Mouse (Mus musculus) embryonic stem cell, embryonic (primary cell): ENCODE results near the gene 1700088E04Rik.

ENCODE experiments used
- CTCF ChIA-PET, 4 experiments: fragments of 300-600 bp in 2 of 4; fragments of 350-600 bp in 2 of 4; sonication (Branson Sonifier 250); formaldehyde crosslinking; loops; one replicate each; lab custom pipeline; 2022; ENCODE audit warnings: inconsistent platforms in 2 of 4; lab: Charles Lee
- POLR2A ChIA-PET, 4 experiments: fragments of 300-600 bp in 2 of 4; fragments of 350-600 bp in 2 of 4; sonication (Branson Sonifier 250); formaldehyde crosslinking; loops; one replicate each; lab custom pipeline; 2022; ENCODE audit warnings: antibody characterized with exemption in 4 of 4, inconsistent platforms in 1 of 4; lab: Charles Lee

Gene 1700088E04Rik

GRCm38 (mm10) chr15:79141566-79141917 lies 489 bp upstream of the 1700088E04Rik start:
- CTCF ChIA-PET: interaction anchor here (0.5 to 3.1 kb wide), 20 partner anchors 10 to 228 kb away, joined by 3 to 42 read pairs (median 4); partner anchors contain the start of gene Pdxp (in 1 of the 4)

GRCm38 (mm10) chr15:79139640-79140039 lies 1.4 kb downstream of the 1700088E04Rik start:
- POLR2A ChIA-PET: interaction anchor here (0.6 to 4.0 kb wide), 13 partner anchors 9 to 543 kb away, joined by 3 to 35 read pairs (median 4); partner anchors contain the start of genes Ankrd54 (in 1 of the 4), Cyth4 (in 1 of the 4) and Micall1 (in 1 of the 4)
- CTCF ChIA-PET: interaction anchor here (0.6 to 3.1 kb wide), 32 partner anchors 9 to 1168 kb away, joined by 3 to 42 read pairs (median 4); partner anchors contain the start of genes Galr3 (in 1 of the 4), Gm49486 (in 1 of the 4) and Pick1 (in 1 of the 4)

More at GRCm38 (mm10) chr15:79141566-79141917, 489 bp upstream of the 1700088E04Rik start:
- POLR2A ChIA-PET: interaction anchor here (0.5 to 4.0 kb wide), 23 partner anchors 10 to 1996 kb away, joined by 3 to 35 read pairs (median 4); partner anchors contain the start of genes Gm49486 (in 1 of the 4), Josd1 (in 1 of the 4), Micall1 (in 1 of the 4) and Pick1 (in 1 of the 4)

- CTCF ChIA-PET: interaction anchor here in 3 of 4 experiments (0.6 to 4.2 kb wide), 5 partner anchors 9 to 92 kb away, joined by 3 to 20 read pairs (median 7); no protein-coding TSS in a partner anchor
- POLR2A ChIA-PET: interaction anchor here in 2 of 4 experiments (0.9 to 1.4 kb wide), 3 partner anchors 16 to 73 kb away, joined by 3 to 4 read pairs (median 4); partner anchors contain the start of gene Ankrd54 (in 1 of the 2)
These were observed 5.1 kb downstream of the 1700088E04Rik start for GRCm38 (mm10) chr15:79135783-79136575.

- CTCF ChIA-PET: interaction anchor here in 3 of 4 experiments (0.6 to 4.2 kb wide), 5 partner anchors 8 to 92 kb away, joined by 3 to 20 read pairs (median 7); no protein-coding TSS in a partner anchor
- POLR2A ChIA-PET: interaction anchor here in 2 of 4 experiments (0.7 to 1.4 kb wide), 2 partner anchors 20 to 73 kb away, joined by 3 read pairs; partner anchors contain the start of gene Ankrd54 (in 1 of the 2)
These were observed 5.7 kb downstream of the 1700088E04Rik start for GRCm38 (mm10) chr15:79135332-79135731.

- ChIA-PET POLR2A (interaction anchor here in 1 of 4 experiments (0.7 kb wide), 1 partner anchor 20 kb away, joined by 3 read pairs; no protein-coding TSS in a partner anchor), CTCF (interaction anchor here in 2 of 4 experiments (0.7 to 4.2 kb wide), 3 partner anchors 7 to 14 kb away, joined by 3 to 20 read pairs (median 8); no protein-coding TSS in a partner anchor)
These were observed 6.4 kb downstream of the 1700088E04Rik start for GRCm38 (mm10) chr15:79134496-79135270.

- ChIA-PET CTCF (interaction anchor here in 1 of 4 experiments (1.3 kb wide), 1 partner anchor 15 kb away, joined by 4 read pairs; no protein-coding TSS in a partner anchor), POLR2A (interaction anchor here in 1 of 4 experiments (0.6 to 1.4 kb wide), 2 partner anchors 21 to 77 kb away, joined by 4 read pairs; no protein-coding TSS in a partner anchor)
These were observed 7.8 kb downstream of the 1700088E04Rik start for GRCm38 (mm10) chr15:79133191-79133661.

- CTCF ChIA-PET: interaction anchor here in 3 of 4 experiments (0.7 to 2.9 kb wide), 6 partner anchors 9 to 112 kb away, joined by 3 to 13 read pairs (median 6); partner anchors contain the start of genes 1700088E04Rik (in 1 of the 3) and Polr2f (in 1 of the 3)
These were observed 9.6 kb downstream of the 1700088E04Rik start for GRCm38 (mm10) chr15:79131442-79131841.

GRCm38 (mm10) chr15:79130782-79131181 lies 10.3 kb downstream of the 1700088E04Rik start:
- ChIA-PET POLR2A (interaction anchor here in 3 of 4 experiments (0.5 to 3.0 kb wide), 17 partner anchors 10 to 196 kb away, joined by 3 to 12 read pairs (median 4); partner anchors contain the start of genes 1700088E04Rik (in 2 of the 3), Polr2f (in 2 of the 3) and Nol12 (in 1 of the 3)), CTCF (interaction anchor here in 3 of 4 experiments (0.7 to 2.9 kb wide), 8 partner anchors 10 to 112 kb away, joined by 3 to 13 read pairs (median 5); partner anchors contain the start of genes 1700088E04Rik (in 1 of the 3) and Polr2f (in 1 of the 3))

More at GRCm38 (mm10) chr15:79131442-79131841, 9.6 kb downstream of the 1700088E04Rik start:
- POLR2A ChIA-PET: interaction anchor here in 3 of 4 experiments (0.5 to 3.0 kb wide), 14 partner anchors 9 to 197 kb away, joined by 3 to 12 read pairs (median 4); partner anchors contain the start of genes 1700088E04Rik (in 2 of the 3), Polr2f (in 2 of the 3) and Nol12 (in 1 of the 3)

- POLR2A ChIA-PET: interaction anchor here in 2 of 4 experiments (0.6 to 3.0 kb wide), 6 partner anchors 10 to 195 kb away, joined by 3 to 9 read pairs (median 4); partner anchors contain the start of genes Nol12 (in 1 of the 2) and Polr2f (in 1 of the 2)
- CTCF ChIA-PET: interaction anchor here (0.6 to 4.0 kb wide), 17 partner anchors 10 to 657 kb away, joined by 3 to 42 read pairs (median 4); partner anchors contain the start of genes 1700088E04Rik (in 2 of the 4) and Polr2f (in 2 of the 4)
These were observed 11.7 kb downstream of the 1700088E04Rik start for GRCm38 (mm10) chr15:79129311-79129710.

GRCm38 (mm10) chr15:79128208-79128607 lies 12.8 kb downstream of the 1700088E04Rik start:
- ChIA-PET POLR2A (interaction anchor here in 3 of 4 experiments (0.6 to 3.8 kb wide), 7 partner anchors 9 to 81 kb away, joined by 3 to 17 read pairs (median 5); partner anchors contain the start of genes 1700088E04Rik (in 1 of the 3) and Polr2f (in 1 of the 3)), CTCF (interaction anchor here (0.5 to 4.0 kb wide), 37 partner anchors 8 to 251 kb away, joined by 3 to 42 read pairs (median 4); partner anchors contain the start of genes 1700088E04Rik (in 3 of the 4), Polr2f (in 3 of the 4), Micall1 (in 1 of the 4) and Pdxp (in 1 of the 4))

- CTCF ChIA-PET: interaction anchor here (0.6 to 4.0 kb wide), 46 partner anchors 9 to 904 kb away, joined by 3 to 42 read pairs (median 5); partner anchors contain the start of genes 1700088E04Rik (in 4 of the 4), Polr2f (in 4 of the 4), Micall1 (in 1 of the 4) and Pdxp (in 1 of the 4)
- POLR2A ChIA-PET: interaction anchor here in 3 of 4 experiments (0.6 to 3.8 kb wide), 10 partner anchors 11 to 144 kb away, joined by 3 to 17 read pairs (median 4); partner anchors contain the start of genes 1700088E04Rik (in 1 of the 3), Micall1 (in 1 of the 3) and Polr2f (in 1 of the 3)
These were observed 14.0 kb downstream of the 1700088E04Rik start for GRCm38 (mm10) chr15:79127101-79127500.

GRCm38 (mm10) chr15:79126217-79126932 lies 14.7 kb downstream of the 1700088E04Rik start:
- ChIA-PET POLR2A (interaction anchor here in 3 of 4 experiments (0.5 to 3.8 kb wide), 12 partner anchors 10 to 213 kb away, joined by 3 to 17 read pairs (median 3); partner anchors contain the start of genes 1700088E04Rik (in 1 of the 3), Ankrd54 (in 1 of the 3), Micall1 (in 1 of the 3) and Pdxp (in 1 of the 3)), CTCF (interaction anchor here (0.6 to 4.0 kb wide), 55 partner anchors 8 to 544 kb away, joined by 3 to 42 read pairs (median 5); partner anchors contain the start of genes 1700088E04Rik (in 4 of the 4), Polr2f (in 4 of the 4), Ankrd54 (in 1 of the 4) and Gga1 (in 1 of the 4))

- POLR2A ChIA-PET: interaction anchor here in 1 of 4 experiments (0.6 to 3.1 kb wide), 2 partner anchors 14 to 489 kb away, joined by 3 to 10 read pairs; no protein-coding TSS in a partner anchor
- CTCF ChIA-PET: interaction anchor here in 3 of 4 experiments (0.6 to 1.1 kb wide), 3 partner anchors 14 to 85 kb away, joined by 3 read pairs; no protein-coding TSS in a partner anchor
These were observed 16.6 kb downstream of the 1700088E04Rik start for GRCm38 (mm10) chr15:79124331-79124875.

GRCm38 (mm10) chr15:79123751-79124150 lies 17.3 kb downstream of the 1700088E04Rik start:
- ChIA-PET POLR2A (interaction anchor here in 1 of 4 experiments (3.1 kb wide), 1 partner anchor 13 kb away, joined by 10 read pairs; no protein-coding TSS in a partner anchor), CTCF (interaction anchor here in 2 of 4 experiments (0.7 to 1.1 kb wide), 2 partner anchors 25 to 75 kb away, joined by 3 to 4 read pairs; no protein-coding TSS in a partner anchor)
